Mouse (Mus musculus) MEL (cell line): Measurements from ENCODE around the gene Rnps1. TPM values are rescaled to one million over a fixed set of nuclear protein-coding genes. Genes with fewer than 3 reads are reported as not detected.

Experiments used
- DNase-seq: peaks from one replicate; pipeline ENCODE4 v3.0.0; 2011; ENCODE audit warnings: low read depth, low spot score
- H3K27ac ChIP-seq: 2 replicates; pipeline ENCODE4 v1.5.1; 2012; ENCODE audit warnings: low read depth, mild to moderate bottlenecking, control low read depth, low read length, moderate library complexity; ENCODE audit not compliant: control insufficient read depth
- H3K27me3 ChIP-seq, 2 experiments: fragments of 150-350 bp in 1 of 2; sonication (generic) in 1 of 2; 2 replicates each; pipeline ENCODE4 v1.6.1; 2012; ENCODE audit warnings: low read length in 2 of 2, mild to moderate bottlenecking in 2 of 2, improper control_type of control experiment in 1 of 2, moderate library complexity in 1 of 2; ENCODE audit not compliant: insufficient read depth in 2 of 2, control insufficient read depth in 1 of 2
- H3K36me3 ChIP-seq, 2 experiments: 2 replicates each; pipeline ENCODE4 v1.6.1; 2012 to 2014; ENCODE audit warnings: low read length in 2 of 2, improper control_type of control experiment in 1 of 2, inconsistent platforms in 1 of 2, mild to moderate bottlenecking in 1 of 2; ENCODE audit not compliant: insufficient read depth in 2 of 2, control insufficient read depth in 1 of 2
- H3K4me1 ChIP-seq, 2 experiments: fragments of 150-350 bp in 1 of 2; sonication (generic) in 1 of 2; 2 replicates each; pipeline ENCODE4 v1.6.1; 2012; ENCODE audit warnings: low read length in 2 of 2, improper control_type of control experiment in 1 of 2, mild to moderate bottlenecking in 1 of 2; ENCODE audit not compliant: insufficient read depth in 2 of 2, control insufficient read depth in 1 of 2
- H3K4me3 ChIP-seq, 2 experiments: fragments of 150-350 bp in 1 of 2; sonication (generic) in 1 of 2; 2 replicates each; pipeline ENCODE4 v1.5.1; 2012; ENCODE audit warnings: low read depth in 2 of 2, low read length in 2 of 2, mild to moderate bottlenecking in 2 of 2, moderate library complexity in 2 of 2, control low read depth in 1 of 2, improper control_type of control experiment in 1 of 2; ENCODE audit not compliant: control insufficient read depth in 1 of 2, insufficient read depth in 1 of 2
- H3K79me2 ChIP-seq: 2 replicates; pipeline ENCODE4 v1.6.1; 2012; ENCODE audit warnings: mild to moderate bottlenecking, low read length, moderate library complexity; ENCODE audit not compliant: control insufficient read depth, poor library complexity, insufficient read depth
- H3K9ac ChIP-seq: 2 replicates; pipeline ENCODE4 v1.6.1; 2012; ENCODE audit warnings: low read depth, mild to moderate bottlenecking, control low read depth, low read length, moderate library complexity; ENCODE audit not compliant: control insufficient read depth, poor library complexity, severe bottlenecking
- H3K9me3 ChIP-seq: fragments of 150-350 bp; sonication (generic); replicated peaks from 2 replicates; pipeline ENCODE4 v1.6.1; 2012; ENCODE audit warnings: mild to moderate bottlenecking, low read length, improper control_type of control experiment, moderate library complexity; ENCODE audit not compliant: insufficient read depth
- CHD2 ChIP-seq: IDR thresholded peaks from 2 replicates; pipeline ENCODE4 v1.6.1; 2011; ENCODE audit warnings: low read length, improper control_type of control experiment
- ELF1 ChIP-seq: IDR thresholded peaks from 2 replicates; pipeline ENCODE4 v1.6.1; 2014; ENCODE audit warnings: low read depth, mild to moderate bottlenecking, inconsistent platforms, low read length, improper control_type of control experiment, moderate library complexity
- MXI1 ChIP-seq: IDR thresholded peaks from 2 replicates; pipeline ENCODE4 v1.6.1; 2011; ENCODE audit warnings: mild to moderate bottlenecking, low read depth, low read length, improper control_type of control experiment
- MYB ChIP-seq: IDR thresholded peaks from 2 replicates; pipeline ENCODE4 v1.6.1; 2011; ENCODE audit warnings: mild to moderate bottlenecking, low read depth, low read length, improper control_type of control experiment
- NELFE ChIP-seq: IDR thresholded peaks from 2 replicates; pipeline ENCODE4 v1.6.1; 2011; ENCODE audit warnings: low read depth, low read length, improper control_type of control experiment
- NRF1 ChIP-seq: IDR thresholded peaks from 2 replicates; pipeline ENCODE4 v1.6.1; 2014; ENCODE audit warnings: low read depth, mild to moderate bottlenecking, inconsistent platforms, low read length, improper control_type of control experiment, moderate library complexity; ENCODE audit not compliant: poor library complexity, insufficient read depth, severe bottlenecking
- RAD21 ChIP-seq: IDR thresholded peaks from 2 replicates; pipeline ENCODE4 v1.6.1; 2011; ENCODE audit warnings: mild to moderate bottlenecking, low read depth, low read length, improper control_type of control experiment
- SIN3A ChIP-seq: IDR thresholded peaks from 2 replicates; pipeline ENCODE4 v1.6.1; 2012; ENCODE audit warnings: low read length, improper control_type of control experiment, inconsistent platforms
- SMC3 ChIP-seq: IDR thresholded peaks from 2 replicates; pipeline ENCODE4 v1.6.1; 2011; ENCODE audit warnings: low read depth, low read length, improper control_type of control experiment
- TAL1 ChIP-seq: IDR thresholded peaks from 2 replicates; pipeline ENCODE4 v1.6.1; 2012; ENCODE audit warnings: mild to moderate bottlenecking, inconsistent platforms, low read length, moderate library complexity, mixed read lengths
- TBP ChIP-seq: IDR thresholded peaks from 2 replicates; pipeline ENCODE4 v1.8.0; 2011; ENCODE audit warnings: low read depth, low read length, improper control_type of control experiment
- TCF12 ChIP-seq: IDR thresholded peaks from 2 replicates; pipeline ENCODE4 v1.6.1; 2014; ENCODE audit warnings: low read depth, mild to moderate bottlenecking, inconsistent platforms, low read length, improper control_type of control experiment, moderate library complexity
- USF2 ChIP-seq, 2 experiments: IDR thresholded peaks; 2 replicates each; pipeline ENCODE4 v1.6.1; 2011 to 2012; ENCODE audit warnings: improper control_type of control experiment in 2 of 2, low read length in 2 of 2, borderline replicate concordance in 1 of 2, inconsistent platforms in 1 of 2, low read depth in 1 of 2, mild to moderate bottlenecking in 1 of 2; ENCODE audit not compliant: insufficient read depth in 1 of 2
- ZMIZ1 ChIP-seq: IDR thresholded peaks from 2 replicates; pipeline ENCODE4 v1.6.1; 2012; ENCODE audit warnings: low read depth, mild to moderate bottlenecking, inconsistent platforms, low read length, improper control_type of control experiment, moderate library complexity
- polyA plus RNA-seq, 2 experiments: library from polyadenylated mRNA; stranded (reverse) in 1 of 2; unstranded in 1 of 2; fragments of >175 nt in 1 of 2; fragments of >200 nt in 1 of 2; gene quantifications; 2 replicates each; pipeline versions ENCODE4 v1.2.1 to v1.2.4; 2012; ENCODE audit warnings: low replicate concordance in 2 of 2, low read depth in 1 of 2; ENCODE audit not compliant: insufficient read length in 2 of 2, insufficient read depth in 1 of 2, missing spikeins in 1 of 2
- total RNA-seq: library from RNA; depleted of rRNA; stranded (reverse); fragments of 300-350 nt; gene quantifications from 2 replicates; pipeline ENCODE4 v1.2.3, GENCODE M21; 2012

The Rnps1 gene
- total and polyA plus RNA-seq, 3 experiments: 156 to 282 TPM; not detected in 1

- Histone ChIP-seq H3K9me3 (no peaks in the 10 kb centered on the region), H3K4me3 (no peak overlapping the region), H3K79me2 (peaks cover 16% of the 10 kb centered on the region), H3K27me3 (no peaks in the 10 kb centered on the region), H3K36me3 (peaks cover 2 to 14% of the 10 kb centered on the region in 2 experiments), H3K4me1 (peaks cover 7 to 12% of the 10 kb centered on the region in 2 experiments), H3K27ac (no peak overlapping the region), H3K9ac (no peak overlapping the region)
- TF ChIP-seq NELFE (no peak), MXI1 (no peak), TCF12 (no peak), ZMIZ1 (no peak), SMC3 (no peak), NRF1 (no peak)
- DNase-seq: no peak
Measured at GRCm38 (mm10) chr17:24451220-24451619, 36.9 kb downstream of the Rnps1 start.

GRCm38 (mm10) chr17:24453372-24453771 lies 39.0 kb downstream of the Rnps1 start:
- Histone ChIP-seq H3K79me2 (peaks cover 18% of the 10 kb centered on the region), H3K4me3 (no peak overlapping the region), H3K4me1 (peaks cover 7 to 12% of the 10 kb centered on the region in 2 experiments), H3K27ac (no peak overlapping the region), H3K9ac (no peak overlapping the region), H3K27me3 (no peaks in the 10 kb centered on the region)
- TF ChIP-seq RAD21: no peak
- no peak for TF ChIP-seq TBP
- TF ChIP-seq CHD2: no peak
- no peak for TF ChIP-seq TAL1
- no peak for TF ChIP-seq SMC3
- no peak for TF ChIP-seq ZMIZ1
- TF ChIP-seq USF2 (IDR thresholded peaks at IDR 0.05; ENCODE audit: borderline replicate concordance in 1 of 2, insufficient read depth in 1 of 2, low read depth in 1 of 2, low read length in 2 of 2): no peak
- TF ChIP-seq ELF1: no peak
- TF ChIP-seq, all 39 proteins: peak for 0
- DNase-seq: no peak
- H3K9me3 ChIP-seq: no peaks in the 10 kb centered on the region
- peaks cover 2 to 17% of the 10 kb centered on the region in 2 experiments for H3K36me3 ChIP-seq

GRCm38 (mm10) chr17:24454218-24454755 lies 39.9 kb downstream of the Rnps1 start:
- 0 out of 2 replicates have a peak, but pooled peaks have one; percentile 3 for TF ChIP-seq MXI1
- 0 out of 2 replicates have a peak, but pooled peaks have one; percentile 36 for TF ChIP-seq SIN3A
- no peak for TF ChIP-seq NELFE
- TF ChIP-seq MYB: no peak
- Histone ChIP-seq H3K36me3 (peaks cover 0 to 17% of the 10 kb centered on the region in 2 experiments), H3K9me3 (no peaks in the 10 kb centered on the region), H3K79me2 (peaks cover 18% of the 10 kb centered on the region), H3K4me3 (peak overlapping the region; percentile 59 to 90), H3K4me1 (peaks cover 7 to 12% of the 10 kb centered on the region in 2 experiments), H3K27me3 (no peaks in the 10 kb centered on the region), H3K27ac (peak overlapping the region; percentile 91), H3K9ac (peak overlapping the region; percentile 68)
- DNase-seq: no peak
